Mouse (Mus musculus): ENCODE measurements at regions not wholly inside any gene's neighbourhood (a gene's known extent, or its start where the extent isn't known, plus 50 kb on each side); places are given as distances from the start of the nearest gene placed in this dataset.

- no peak for TF ChIP-seq ZNF384 (IDR thresholded peaks at IDR 0.05; ENCODE audit: low read depth, low read length)
- no peak for TF ChIP-seq ZC3H11A (IDR thresholded peaks at IDR 0.05; ENCODE audit: borderline replicate concordance, low read depth, low read length)
- no peak for TF ChIP-seq HCFC1 (IDR thresholded peaks at IDR 0.05; ENCODE audit: borderline replicate concordance, insufficient read depth, low read length)
Observed at GRCm38 (mm10) chr13:5603905-5604596, 257.2 kb upstream of the Klf6 start.

Data from ES-E14 (cell line).